Mouse (Mus musculus) right cerebral cortex, postnatal 14 days (tissue): ENCODE measurements around the gene Nop58.
A peak's percentile ranks its signal among the peaks of the same experiment; 100 is the strongest.
"Not testable (repeated sequence)": the region's sequence is repeated elsewhere in the genome, so short reads cannot be mapped to it uniquely, and the experiment has no call there.

ENCODE experiments used
- DNase-seq: peaks from one replicate; pipeline ENCODE4 v3.0.0; 2022

Nop58 gene

GRCm38 (mm10) chr1:59725661-59726060, 40.9 kb downstream of the Nop58 start:
- DNase-seq = no peak

GRCm38 (mm10) chr1:59730106-59730505, 45.3 kb downstream of the Nop58 start:
- no peak for DNase-seq

GRCm38 (mm10) chr1:59730737-59731136, 46.0 kb downstream of the Nop58 start:
- no peak for DNase-seq

DNA sequence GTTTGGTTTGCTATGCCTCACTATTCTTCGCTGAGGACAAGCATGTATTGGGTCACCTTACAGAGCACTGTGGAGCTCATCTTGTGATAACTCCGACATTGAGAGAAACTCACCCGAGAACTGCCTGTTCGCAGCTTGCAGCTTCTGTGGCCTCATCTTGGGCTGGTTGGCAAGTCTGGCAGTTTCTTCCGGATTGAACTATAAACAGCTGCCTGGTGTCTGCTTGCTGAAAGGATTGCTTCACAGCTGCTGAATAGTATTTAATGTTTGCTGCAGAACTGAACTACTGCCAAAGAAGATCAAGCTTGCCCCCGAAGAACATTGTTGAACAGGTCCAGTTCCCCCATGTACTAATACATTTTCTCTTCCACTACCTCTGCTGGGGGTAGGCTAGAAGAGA, 49.3 kb downstream of the Nop58 start:
- DNase-seq = peak; percentile 15

GRCm38 (mm10) chr1:59738768-59739414, 54.1 kb downstream of the Nop58 start:
- DNase-seq = no peak

DNA sequence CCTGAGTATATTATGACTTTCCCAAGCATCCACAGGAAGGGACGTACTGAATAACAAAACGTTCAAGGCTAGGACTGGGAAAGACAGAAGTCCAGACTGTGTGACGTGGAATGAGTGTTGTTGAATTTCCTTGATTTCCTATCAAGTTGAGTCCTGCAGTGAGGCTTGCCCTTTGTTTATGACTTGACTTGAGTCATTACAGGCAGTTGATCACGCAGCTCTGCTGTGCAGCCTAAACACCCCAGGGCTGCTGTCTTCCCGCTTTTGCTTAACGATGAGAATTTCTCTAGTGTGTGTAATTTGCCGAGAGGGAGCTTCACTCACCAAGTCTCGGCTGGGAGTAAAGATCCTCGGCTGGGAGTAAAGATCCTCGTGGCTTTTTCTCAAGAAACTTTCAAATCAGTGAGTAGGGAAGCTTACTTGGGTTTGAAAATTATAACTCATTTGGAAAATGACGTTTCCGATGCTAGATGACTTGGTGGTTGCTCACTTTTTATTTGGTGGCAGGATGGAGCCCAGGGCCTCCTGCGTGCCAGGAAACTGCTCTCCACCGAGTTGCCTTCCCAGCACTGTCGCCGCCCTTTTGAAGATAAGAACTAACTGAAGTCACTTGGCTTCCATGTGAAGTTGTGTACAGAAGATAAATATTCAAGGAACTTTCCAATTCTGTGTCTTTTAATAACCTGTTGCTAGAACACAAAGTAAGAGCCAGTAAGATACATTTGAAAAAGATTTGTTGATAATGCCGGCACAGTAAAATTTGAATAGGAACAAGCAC, 55.0 kb downstream of the Nop58 start:
- DNase-seq = no peak

GRCm38 (mm10) chr1:59749047-59749446, 64.3 kb downstream of the Nop58 start:
- no peak for DNase-seq

GRCm38 (mm10) chr1:59749724-59750123, 65.0 kb downstream of the Nop58 start:
- not testable (repeated sequence) for DNase-seq

GRCm38 (mm10) chr1:59755298-59755697, 70.5 kb downstream of the Nop58 start:
- DNase-seq = no peak

DNA sequence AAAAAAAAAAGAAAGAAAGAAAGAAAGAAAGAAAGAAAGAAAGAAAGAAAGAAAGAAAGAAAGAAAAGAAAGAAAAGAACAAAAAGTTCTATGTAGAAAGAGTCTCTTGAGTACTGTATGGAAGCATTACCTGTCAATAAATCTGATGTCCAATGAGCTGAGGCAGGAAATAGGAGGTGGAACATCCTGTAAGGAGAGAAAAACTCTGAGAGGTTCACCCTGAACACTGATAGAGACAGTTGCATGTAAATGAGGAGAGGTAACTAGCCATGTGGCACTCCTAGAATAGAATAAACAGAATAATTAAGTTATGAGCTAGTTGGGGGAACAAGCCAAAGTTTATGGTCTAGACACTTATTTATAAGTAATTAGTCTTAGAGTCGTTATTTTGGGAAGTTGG, 73.6 kb downstream of the Nop58 start:
- DNase-seq = no peak

DNA sequence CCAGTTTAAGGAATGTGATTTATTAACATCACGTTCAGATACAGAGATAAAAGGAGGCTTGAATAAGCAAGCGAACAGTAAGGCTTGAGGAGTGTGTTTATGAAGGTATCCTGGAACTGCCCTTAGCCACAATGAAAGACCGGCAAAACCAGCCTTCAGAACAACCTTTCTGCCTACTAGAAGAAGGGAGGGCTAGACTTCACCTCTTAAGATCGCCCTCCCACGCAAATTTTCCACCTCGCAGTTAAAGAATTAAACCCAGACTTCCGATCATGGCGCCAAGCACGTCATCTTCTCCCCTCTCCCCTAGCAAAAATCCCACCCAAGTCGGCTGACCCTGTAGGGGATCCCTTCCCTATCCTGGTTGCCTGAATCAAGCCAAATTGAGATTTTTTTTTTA, 77.4 kb downstream of the Nop58 start:
- DNase-seq = peak; percentile 22

DNA sequence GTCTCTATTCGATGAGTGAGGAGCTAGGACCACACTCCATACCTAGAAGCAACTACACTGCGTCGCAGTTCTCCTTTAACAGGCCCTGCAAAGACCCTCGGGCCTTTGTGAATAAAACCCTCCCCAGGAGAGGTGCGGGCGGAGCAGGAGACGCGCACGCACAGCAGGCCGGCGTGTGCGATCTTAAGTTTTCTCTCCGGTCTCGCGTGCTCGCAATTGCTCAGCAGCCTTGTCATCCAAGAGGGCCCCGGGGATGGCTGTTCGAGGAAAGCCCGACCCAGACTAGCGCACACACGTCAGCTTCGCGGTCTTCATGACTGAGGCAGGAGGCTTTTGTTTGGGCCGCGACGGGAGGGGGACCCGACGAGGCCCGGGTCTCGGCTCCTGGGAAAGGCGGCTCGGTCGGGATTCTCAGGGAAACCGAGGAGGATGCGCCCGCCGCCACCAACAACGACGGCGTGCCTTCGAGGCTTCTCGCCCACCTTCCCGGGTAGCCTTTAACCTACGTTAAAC, 77.9 kb downstream of the Nop58 start:
- peak; percentile 62 for DNase-seq

DNA sequence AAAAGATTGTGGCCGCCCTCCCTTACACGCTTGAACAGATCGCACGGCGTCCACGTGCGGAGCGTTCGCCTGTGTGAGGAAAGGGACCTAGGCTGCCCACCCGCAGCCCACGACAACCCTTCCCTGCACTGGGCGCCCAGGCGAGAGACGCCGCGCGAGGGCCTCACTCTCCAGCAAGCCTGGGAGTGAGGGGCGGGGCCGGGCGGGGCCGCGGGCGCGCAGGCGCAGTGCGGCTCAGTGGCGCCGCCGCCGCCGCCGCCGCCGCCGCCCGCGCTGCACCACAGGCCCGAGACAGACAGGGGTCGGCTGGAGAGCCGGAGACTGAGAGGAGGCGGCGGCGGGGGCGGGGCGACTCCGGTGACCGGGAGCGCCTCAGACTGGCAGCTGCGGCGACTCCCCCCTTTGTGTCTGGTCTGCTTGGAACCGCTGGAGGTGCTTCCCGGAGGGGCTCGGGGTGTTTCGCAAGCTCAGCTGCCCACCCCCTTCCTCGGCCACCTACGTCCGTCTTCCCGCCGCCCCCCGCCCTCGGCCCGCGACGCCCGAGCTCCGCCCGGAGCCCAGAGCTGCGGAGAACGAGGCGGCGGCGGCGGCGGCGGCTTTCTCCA, 78.5 kb downstream of the Nop58 start, which contains the start of gene Bmpr2:
Gene Bmpr2 (plus strand): TSS at position 237 of the 605 bp plus-strand sequence.
- DNase-seq = peak; percentile 87

- DNase-seq = no peak
These were observed 79.0 kb downstream of the Nop58 start for GRCm38 (mm10) chr1:59763781-59764251.

GRCm38 (mm10) chr1:59764407-59764971, 79.7 kb downstream of the Nop58 start:
- DNase-seq = peak; percentile 18

DNA sequence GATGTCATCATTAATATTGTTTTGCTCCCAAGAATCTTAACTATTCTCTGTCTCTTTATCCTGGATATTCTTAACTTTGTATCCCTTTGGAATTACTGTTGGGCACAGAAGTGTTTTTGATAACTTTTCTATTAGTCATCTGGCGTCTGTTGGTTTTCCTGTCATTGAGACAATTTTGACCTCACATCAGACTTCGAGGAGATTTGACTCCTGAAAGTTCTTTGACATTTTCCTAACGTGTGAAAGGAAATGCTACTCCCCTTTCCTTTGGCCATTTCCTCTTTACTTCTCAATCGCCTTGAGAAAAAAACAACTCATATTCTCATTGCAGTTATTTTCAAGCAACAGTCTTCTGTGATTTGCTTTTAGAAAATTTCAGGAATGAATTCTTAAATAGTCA, 80.5 kb downstream of the Nop58 start:
- DNase-seq = no peak

DNA sequence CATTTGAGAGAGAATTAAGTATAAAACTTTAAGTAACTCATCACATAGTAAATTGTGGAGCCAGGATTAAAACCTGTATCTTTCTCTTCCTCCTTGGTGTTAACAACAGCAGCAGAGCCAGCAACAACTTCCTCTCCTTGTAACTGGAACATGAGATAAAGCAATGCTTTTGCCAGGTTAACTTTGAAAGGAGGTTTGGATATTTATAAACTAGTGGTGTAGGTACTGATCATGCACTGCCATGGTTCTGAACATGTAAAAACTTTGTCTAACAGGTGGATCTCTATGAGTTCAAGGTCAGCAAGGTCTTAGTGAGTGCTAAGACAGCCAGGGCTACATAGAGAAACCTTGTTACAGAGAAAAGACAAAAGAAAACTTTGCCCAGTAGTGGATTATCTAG, 81.9 kb downstream of the Nop58 start:
- DNase-seq = no peak
